ENCODE assay signal across 9 mouse cellular contexts in the genomic region with DNA sequence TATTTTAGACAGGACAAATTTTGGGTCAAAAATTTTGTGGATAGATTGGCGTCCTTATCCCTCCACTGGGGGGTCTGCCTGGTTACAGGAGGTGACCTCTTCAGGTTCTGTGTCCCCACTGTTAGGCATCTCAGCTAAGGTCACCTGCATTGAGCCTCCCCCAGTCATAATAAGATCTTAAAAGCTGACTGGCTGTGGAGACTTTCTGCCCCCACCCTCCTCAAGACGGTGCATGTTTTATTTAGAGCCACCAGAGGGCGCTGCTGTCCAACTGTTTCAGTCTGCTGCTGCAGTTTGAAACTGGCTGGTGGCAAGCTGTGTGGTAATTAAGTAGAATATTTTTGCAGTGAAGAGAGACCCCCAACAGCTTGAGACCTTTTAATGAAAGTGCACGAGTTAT. TPM values are rescaled to one million over a fixed set of nuclear protein-coding genes. Genes with fewer than 3 reads are reported as not detected.
DNase-seq lines count a peak whose midpoint lies in the region; ATAC-seq and TF ChIP-seq lines count a peak whose summit lies in the region.
"Had no signal": no experiment of that assay in that cellular context is flagged by ENCODE, and none has a peak within 500 bp of the region (broad histone marks: within the 10 kb centered on the region; RNA-seq: fewer than 3 reads in every experiment).

No protein-coding gene starts in this region.

- TF ChIP-seq POLR2A in spleen, adult 2 months (IDR thresholded peaks at IDR 0.05; ENCODE audit: low read depth, low read length): no peak
- TF ChIP-seq POLR2A in cortical plate, adult 2 months (IDR thresholded peaks at IDR 0.05; ENCODE audit: extremely low read depth, insufficient read depth, low read length): no peak

- no peaks in the 10 kb centered on the region for H3K9me3 ChIP-seq in hindbrain, embryonic 13.5 days
- no peaks in the 10 kb centered on the region for H3K9me3 ChIP-seq in lung, embryonic 16.5 days (ENCODE audit: control insufficient read depth, low read length)

- whole genome bisulfite sequencing in spleen, adult 2 months: 21% methylated on average over 4 of the region's 4 CpGs
- WGBS in hindbrain, embryonic 13.5 days: 16% methylated on average over 4 of the region's 4 CpGs
- WGBS in lung, embryonic 16.5 days: 13% methylated on average over 4 of the region's 4 CpGs

- TF ChIP-seq CTCF in spleen, adult 2 months (IDR thresholded peaks at IDR 0.05; ENCODE audit: extremely low read depth, insufficient read depth, insufficient read length, insufficient replicate concordance): peak; percentile 56; the same call in 1 of the 2 replicates
- peak; percentile 80 for TF ChIP-seq CTCF in cortical plate, adult 2 months (IDR thresholded peaks at IDR 0.05; ENCODE audit: extremely low read depth, insufficient read depth, low read length)

- DNase-seq in adrenal gland, adult (ENCODE audit: inconsistent age in 2 of 2, low spot score in 1 of 2): peak; percentile 19 to 64
- DNase-seq in adrenal gland, adult 2 months: no peak
- no peak for DNase-seq in spleen, adult 2 months (ENCODE audit: low read depth in 1 of 2, low spot score in 2 of 2)
- DNase-seq in spleen, postnatal 36 days (ENCODE audit: low spot score in 2 of 2): no peak
- peak; percentile 43 for DNase-seq in right cerebral cortex, postnatal 14 days

- H3K4me1 ChIP-seq in spleen, adult 2 months (ENCODE audit: control insufficient read depth, insufficient read depth, insufficient read length): no peaks in the 10 kb centered on the region
- no peaks in the 10 kb centered on the region for H3K4me1 ChIP-seq in cortical plate, adult 2 months (ENCODE audit: control insufficient read depth, insufficient read depth, low read length)
- H3K4me1 ChIP-seq in hindbrain, embryonic 13.5 days (replicated peaks): no peaks in the 10 kb centered on the region
- no peaks in the 10 kb centered on the region for H3K4me1 ChIP-seq in lung, embryonic 16.5 days (replicated peaks; ENCODE audit: control insufficient read depth, insufficient read depth, low read length)

- H3K4me2 ChIP-seq in hindbrain, embryonic 13.5 days: no peak overlapping the region
- H3K4me2 ChIP-seq in lung, embryonic 16.5 days (ENCODE audit: low read depth, low read length): no peak overlapping the region

- H3K9ac ChIP-seq in hindbrain, embryonic 13.5 days: no peak overlapping the region
- H3K9ac ChIP-seq in lung, embryonic 16.5 days (ENCODE audit: low read length): no peak overlapping the region

- no peaks in the 10 kb centered on the region for H3K36me3 ChIP-seq in spleen, adult 2 months (ENCODE audit: control insufficient read depth, insufficient read depth, low read length)
- peaks cover 27% of the 10 kb centered on the region for H3K36me3 ChIP-seq in hindbrain, embryonic 13.5 days
- peaks cover 13% of the 10 kb centered on the region for H3K36me3 ChIP-seq in lung, embryonic 16.5 days (ENCODE audit: control insufficient read depth, insufficient read depth, low read length)

- no peaks in the 10 kb centered on the region for H3K27me3 ChIP-seq in spleen, adult 2 months (ENCODE audit: control insufficient read depth, insufficient read depth, low read length)
- peaks cover 10% of the 10 kb centered on the region; the same call in 1 of the 2 replicates for H3K27me3 ChIP-seq in hindbrain, embryonic 13.5 days
- H3K27me3 ChIP-seq in lung, embryonic 16.5 days (ENCODE audit: control insufficient read depth, insufficient read depth, low read depth, low read length): no peaks in the 10 kb centered on the region

- H3K27ac ChIP-seq in spleen, adult 2 months (ENCODE audit: insufficient read depth, low read length): no peak overlapping the region
- no peak overlapping the region for H3K27ac ChIP-seq in cortical plate, adult 2 months (ENCODE audit: insufficient read depth, low read length)
- no peak overlapping the region for H3K27ac ChIP-seq in hindbrain, embryonic 13.5 days
- no peak overlapping the region for H3K27ac ChIP-seq in lung, embryonic 16.5 days (ENCODE audit: low read length)

- no peak overlapping the region for H3K4me3 ChIP-seq in spleen, adult 2 months (ENCODE audit: extremely low read depth, insufficient read depth, insufficient read length)
- no peak overlapping the region for H3K4me3 ChIP-seq in cortical plate, adult 2 months (ENCODE audit: insufficient read depth, low read length)
- H3K4me3 ChIP-seq in hindbrain, embryonic 13.5 days: no peak overlapping the region
- no peak overlapping the region for H3K4me3 ChIP-seq in lung, embryonic 16.5 days (ENCODE audit: low read length)

- ATAC-seq in hindbrain, embryonic 13.5 days (ENCODE audit: low FRiP score): peak; percentile 70
- ATAC-seq in lung, embryonic 16.5 days (ENCODE audit: low read depth): 0 out of 2 replicates have a peak, but pooled peaks have one; percentile 57

RNA-seq across cellular contexts. Expression of a gene that starts 51.1 kb away (rescaled TPM):
- 10 to 100 TPM; 13.1 to 21.4 TPM for total RNA-seq in adrenal gland, adult 2 months (2021)
- polyA plus RNA-seq in adrenal gland, adult 2 months (2012; rRNA removed): 18.8 and 20.3 TPM in 2 replicates
- polyA plus RNA-seq in spleen, adult 2 months (2012; rRNA removed): not detected in 2 replicates
- not detected in 2 replicates for polyA plus RNA-seq in cortical plate, adult 2 months (2012; rRNA removed)
- polyA plus RNA-seq in hindbrain, embryonic 13.5 days (2015; fragmentation: Nextera tagmentation; extraction: Ambion mirVana): 32.3 and 38.4 TPM in 2 replicates
- 0.75 and 0.99 TPM in 2 replicates for polyA plus RNA-seq in lung, embryonic 16.5 days (2015; fragmentation: Nextera tagmentation; extraction: Ambion mirVana)
- total RNA-seq: layer of hippocampus, postnatal 14 days had no signal

Comparison
In these comparisons a context has a peak if more than half of its experiments do, and no peak if none do; other contexts are left out.
1. DNase-seq: peak in adrenal gland, adult (2 of 2) and right cerebral cortex, postnatal 14 days (single experiment); none in adrenal gland, adult 2 months (single experiment), spleen, adult 2 months (0 of 2) and spleen, postnatal 36 days (0 of 2).